Mouse (Mus musculus) liver, embryonic 11.5 days (tissue): ENCODE results near the gene Prop1. TPM values are rescaled to one million over a fixed set of nuclear protein-coding genes. Genes with fewer than 3 reads are reported as not detected.

ENCODE experiments used
- ATAC-seq: fragments of 200-750 bp; cut with Nextera tagmentation; replicated peaks from 2 replicates; pipeline ENCODE4 v1.8.0; 2017; ENCODE audit warnings: moderate number of reproducible peaks, mild to moderate bottlenecking, moderate TSS enrichment, moderate library complexity; ENCODE audit not compliant: low FRiP score
- DNase-seq: peaks from one replicate; pipeline ENCODE4 v3.0.0-alpha.2; 2017; ENCODE audit warnings: low spot score
- H3K27ac ChIP-seq: fragments of 300-500 bp; sonication (generic); 2 replicates; pipeline ENCODE4 v1.5.1; 2014; ENCODE audit warnings: mild to moderate bottlenecking, low read depth, low read length, control low read depth
- H3K27me3 ChIP-seq: fragments of 300-500 bp; sonication (generic); replicated peaks from 2 replicates; pipeline ENCODE4 v1.6.1; 2014; ENCODE audit warnings: low read length, mixed read lengths; ENCODE audit not compliant: control insufficient read depth, insufficient read depth
- H3K36me3 ChIP-seq: fragments of 300-500 bp; sonication (generic); 2 replicates; pipeline ENCODE4 v1.6.1; 2014; ENCODE audit warnings: mild to moderate bottlenecking, low read length, moderate library complexity, mixed read lengths; ENCODE audit not compliant: control insufficient read depth, insufficient read depth
- H3K4me1 ChIP-seq: fragments of 300-500 bp; sonication (generic); replicated peaks from 2 replicates; pipeline ENCODE4 v1.6.1; 2014; ENCODE audit warnings: low read length, mixed read lengths; ENCODE audit not compliant: control insufficient read depth, insufficient read depth
- H3K4me2 ChIP-seq: fragments of 300-500 bp; sonication (generic); 2 replicates; pipeline ENCODE4 v1.6.1; 2014; ENCODE audit warnings: mild to moderate bottlenecking, control low read depth, moderate library complexity
- H3K4me3 ChIP-seq: fragments of 300-500 bp; sonication (generic); 2 replicates; pipeline ENCODE4 v1.5.1; 2014; ENCODE audit warnings: low read depth, low read length, control low read depth
- H3K9ac ChIP-seq: fragments of 300-500 bp; sonication (generic); 2 replicates; pipeline ENCODE4 v1.6.1; 2014; ENCODE audit warnings: low read depth, low read length, control low read depth
- H3K9me3 ChIP-seq: fragments of 300-500 bp; sonication (generic); 2 replicates; pipeline ENCODE4 v1.6.1; 2016; ENCODE audit warnings: low read length, inconsistent platforms, mixed read lengths; ENCODE audit not compliant: control insufficient read depth
- WGBS: fragments of 180-500 bp; shearing (Covaris S2); extraction: QIAGEN DNeasy Blood & Tissue Kit; methylation state at CpG from one replicate; pipeline ENCODE4 v1.1.7; 2014; 5-methylcytosine and 5-hydroxymethylcytosine counted together
- polyA plus RNA-seq: library from polyadenylated mRNA; unstranded; fragments of >200 nt; fragmentation: Nextera tagmentation; extraction: Ambion mirVana; gene quantifications from 2 replicates; pipeline ENCODE4 v1.2.1, GENCODE M21; 2014

The Prop1 gene
- polyA plus RNA-seq, 1 experiment from 2014 or later = not detected

DNA sequence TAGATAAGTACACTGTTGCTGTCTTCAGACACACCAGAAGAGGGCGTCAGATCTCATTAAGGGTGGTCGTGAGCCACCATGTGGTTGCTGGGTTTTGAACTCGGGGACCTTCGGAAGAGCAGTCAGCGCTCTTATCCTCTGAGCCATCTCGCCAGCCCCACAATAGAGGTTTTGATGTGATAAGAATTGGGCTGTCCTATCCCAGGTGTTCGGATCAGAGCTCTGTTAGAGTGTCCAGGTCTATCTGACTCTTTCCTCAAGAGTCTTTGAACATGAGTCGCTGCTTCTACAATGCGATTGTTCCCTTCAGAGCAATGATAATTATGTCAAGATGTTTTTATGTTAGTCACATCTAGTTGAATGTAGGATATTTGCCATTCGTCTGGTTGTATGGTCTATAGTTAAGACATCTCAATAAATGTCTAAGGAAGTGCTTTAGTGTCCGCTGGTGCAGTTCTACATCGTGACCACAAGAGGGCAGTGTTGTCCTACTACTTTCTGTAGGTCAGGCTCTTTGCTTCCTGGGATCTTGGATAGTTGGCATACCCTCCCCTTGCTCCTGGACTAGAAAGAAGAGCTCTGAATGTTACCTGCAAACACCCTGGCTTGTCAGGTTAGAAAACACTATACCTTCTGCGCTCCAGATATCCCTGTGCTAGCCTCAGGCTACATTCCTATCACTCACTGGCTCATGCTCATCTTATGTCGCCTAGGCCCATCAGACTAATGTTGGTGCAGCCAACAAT lies 13.8 kb downstream of the Prop1 start:
- no peaks in the 10 kb centered on the region for H3K36me3 ChIP-seq
- no peaks in the 10 kb centered on the region for H3K27me3 ChIP-seq
- H3K9me3 ChIP-seq = no peaks in the 10 kb centered on the region
- H3K4me2 ChIP-seq = no peak overlapping the region
- H3K4me3 ChIP-seq = no peak overlapping the region
- H3K27ac ChIP-seq = no peak overlapping the region
- 33% methylated on average over 14 of the region's 14 CpGs for WGBS
- no peak for DNase-seq
- H3K4me1 ChIP-seq = no peaks in the 10 kb centered on the region
- no peak for ATAC-seq
- no peak overlapping the region for H3K9ac ChIP-seq

DNA sequence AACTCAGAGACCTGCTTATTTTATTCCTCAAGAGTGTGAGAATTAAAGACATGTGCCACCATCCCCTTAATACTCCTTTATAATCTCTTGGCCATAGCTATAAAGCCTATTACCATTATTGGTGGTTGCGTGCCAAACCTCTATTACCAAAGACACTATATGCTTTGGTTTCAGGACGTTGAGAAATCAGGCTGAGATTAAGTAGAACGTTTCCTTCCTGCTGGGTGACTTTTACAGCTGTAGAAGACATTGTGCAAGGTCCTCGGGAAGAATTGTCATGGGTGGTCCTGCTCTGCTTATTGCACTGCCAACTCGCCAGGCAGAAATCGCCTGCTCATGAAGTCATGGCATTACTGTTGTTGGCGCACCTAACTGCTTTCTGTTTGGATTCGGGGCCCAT lies 15.1 kb downstream of the Prop1 start:
- H3K36me3 ChIP-seq = no peaks in the 10 kb centered on the region
- no peak overlapping the region for H3K4me2 ChIP-seq
- ATAC-seq = no peak
- DNase-seq = no peak
- no peak overlapping the region for H3K27ac ChIP-seq
- H3K27me3 ChIP-seq = no peaks in the 10 kb centered on the region
- WGBS = 67% methylated on average over 8 of the region's 8 CpGs
- no peak overlapping the region for H3K4me3 ChIP-seq
- no peaks in the 10 kb centered on the region for H3K4me1 ChIP-seq
- H3K9me3 ChIP-seq = no peaks in the 10 kb centered on the region
- H3K9ac ChIP-seq = no peak overlapping the region

DNA sequence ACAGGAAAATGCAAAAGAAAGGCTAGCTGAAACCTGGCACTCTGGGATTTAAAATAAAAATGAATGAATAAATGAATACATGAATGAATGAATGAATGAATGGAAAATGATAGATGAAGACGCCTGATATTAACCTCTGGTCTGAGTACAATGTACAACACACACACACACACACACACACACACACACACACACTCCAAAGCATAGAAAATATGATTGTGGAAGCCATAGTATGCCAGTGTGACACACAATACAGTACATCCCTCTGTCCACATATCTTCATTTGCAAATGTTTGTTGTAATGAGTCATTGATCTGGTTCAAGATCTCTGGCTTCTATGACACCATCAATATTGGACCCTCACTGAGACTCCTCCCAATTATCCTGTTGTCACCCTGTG lies 21.5 kb downstream of the Prop1 start:
- Histone ChIP-seq H3K4me2 (peak overlapping the region; percentile 98), H3K4me1 (peaks cover 6% of the 10 kb centered on the region; the same call in 1 of the 2 replicates), H3K4me3 (no peak overlapping the region), H3K27me3 (peaks cover 8% of the 10 kb centered on the region), H3K9me3 (no peaks in the 10 kb centered on the region), H3K36me3 (no peaks in the 10 kb centered on the region), H3K9ac (no peak overlapping the region), H3K27ac (no peak overlapping the region)
- DNase-seq (no peak), ATAC-seq (peak; percentile 21; the same call in 1 of the 2 replicates)
- whole genome bisulfite sequencing = 61% methylated on average over 1 of the region's 1 CpGs

DNA sequence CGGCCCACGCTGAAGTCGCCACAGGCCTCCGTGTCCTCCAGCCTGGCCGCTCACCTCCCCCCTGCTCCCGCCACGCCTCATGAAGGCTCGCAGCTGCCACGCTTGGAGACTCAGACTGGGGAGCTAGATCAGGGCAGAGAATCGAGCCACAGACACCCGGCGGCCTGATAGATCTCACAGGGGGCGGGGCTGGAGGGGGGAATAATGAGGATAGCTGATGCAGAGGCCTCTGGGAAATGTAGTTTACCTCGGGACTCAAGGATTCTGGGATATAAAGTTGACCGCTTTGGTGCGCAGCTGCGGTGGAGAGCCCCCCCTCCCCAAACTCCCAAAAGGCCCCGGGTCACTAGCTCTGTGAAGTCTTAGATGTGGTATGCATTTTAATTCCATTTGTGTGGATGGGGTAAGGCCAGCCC lies 22.1 kb downstream of the Prop1 start, which contains the start of gene Zfp354b:
Gene Zfp354b (minus strand): TSS at position 183 of the 416 bp plus-strand sequence.
- H3K36me3 ChIP-seq = no peaks in the 10 kb centered on the region
- H3K9me3 ChIP-seq = no peaks in the 10 kb centered on the region
- DNase-seq = peak; percentile 80
- no peak within 1 kb of the TSS for H3K27ac ChIP-seq
- peak within 1 kb of the TSS; percentile 70 for H3K4me3 ChIP-seq
- 0% methylated on average over 18 of the region's 18 CpGs for WGBS
- peaks cover 8% of the 10 kb centered on the region for H3K27me3 ChIP-seq
- peaks cover 6% of the 10 kb centered on the region; the same call in 1 of the 2 replicates for H3K4me1 ChIP-seq
- H3K4me2 ChIP-seq = peak within 1 kb of the TSS; percentile 98
- ATAC-seq = peak; percentile 89
- H3K9ac ChIP-seq = peak within 1 kb of the TSS; percentile 64

DNA sequence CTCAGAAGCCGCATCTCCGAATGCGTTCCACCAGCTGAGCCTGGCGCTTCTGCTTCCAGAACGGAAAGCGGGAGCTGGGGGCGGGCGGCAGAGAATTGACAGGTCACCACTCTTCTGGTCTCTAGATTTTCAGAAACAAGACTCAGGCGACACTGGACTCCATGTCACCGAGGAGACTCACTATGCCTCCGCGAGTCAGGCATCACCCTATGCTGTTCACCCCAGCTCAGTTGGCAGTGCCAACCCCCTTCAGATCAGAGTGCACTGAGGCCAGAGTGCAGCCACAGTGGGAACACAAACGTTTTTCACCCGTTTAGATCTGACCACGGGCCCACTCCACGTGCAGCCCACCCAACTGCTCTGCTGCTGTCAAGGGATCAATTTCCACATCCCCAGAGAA lies 22.5 kb downstream of the Prop1 start:
- DNase-seq = no peak
- Histone ChIP-seq H3K27ac (no peak overlapping the region), H3K4me2 (peak overlapping the region; percentile 98), H3K27me3 (peaks cover 8% of the 10 kb centered on the region), H3K4me1 (peaks cover 6% of the 10 kb centered on the region; the same call in 1 of the 2 replicates), H3K9me3 (no peaks in the 10 kb centered on the region), H3K36me3 (no peaks in the 10 kb centered on the region), H3K9ac (peak overlapping the region; percentile 64), H3K4me3 (peak overlapping the region; percentile 70)
- peak; percentile 61 for ATAC-seq
- WGBS = 1% methylated on average over 16 of the region's 16 CpGs

DNA sequence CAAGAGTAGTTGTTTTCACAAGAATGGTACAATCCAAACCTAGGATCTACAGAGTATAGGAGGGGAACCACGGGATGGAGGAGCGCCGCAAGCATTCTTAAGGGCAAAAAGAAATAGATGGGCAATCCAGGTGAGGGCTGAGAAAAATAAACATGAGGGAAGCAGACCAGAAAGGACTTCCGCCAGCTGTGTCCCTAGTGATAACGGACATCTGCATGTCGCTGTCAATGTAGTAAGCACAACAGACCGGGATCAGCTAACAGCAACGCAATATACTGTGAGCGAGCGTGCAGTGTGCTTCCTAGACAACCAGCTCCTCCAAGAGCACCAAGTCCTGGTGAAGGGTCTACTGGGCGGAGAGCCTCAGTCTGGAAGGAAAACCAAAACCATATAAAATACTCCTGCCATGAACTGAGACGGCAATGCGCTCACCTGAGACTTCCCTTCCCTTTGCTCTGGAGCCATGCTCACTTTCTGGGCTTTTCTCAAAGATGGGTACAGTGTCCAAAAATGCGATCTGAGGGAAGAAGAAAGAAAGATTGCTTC lies 23.0 kb downstream of the Prop1 start:
- Histone ChIP-seq H3K4me3 (peak overlapping the region; percentile 70), H3K9ac (peak overlapping the region; percentile 64; the same call in 1 of the 2 replicates), H3K4me1 (peaks cover 6% of the 10 kb centered on the region; the same call in 1 of the 2 replicates), H3K4me2 (peak overlapping the region; percentile 98), H3K27me3 (peaks cover 8% of the 10 kb centered on the region), H3K27ac (no peak overlapping the region), H3K36me3 (no peaks in the 10 kb centered on the region), H3K9me3 (no peaks in the 10 kb centered on the region)
- DNase-seq (peak; percentile 48), ATAC-seq (peak; percentile 42; the same call in 1 of the 2 replicates)
- WGBS = 18% methylated on average over 14 of the region's 14 CpGs

DNA sequence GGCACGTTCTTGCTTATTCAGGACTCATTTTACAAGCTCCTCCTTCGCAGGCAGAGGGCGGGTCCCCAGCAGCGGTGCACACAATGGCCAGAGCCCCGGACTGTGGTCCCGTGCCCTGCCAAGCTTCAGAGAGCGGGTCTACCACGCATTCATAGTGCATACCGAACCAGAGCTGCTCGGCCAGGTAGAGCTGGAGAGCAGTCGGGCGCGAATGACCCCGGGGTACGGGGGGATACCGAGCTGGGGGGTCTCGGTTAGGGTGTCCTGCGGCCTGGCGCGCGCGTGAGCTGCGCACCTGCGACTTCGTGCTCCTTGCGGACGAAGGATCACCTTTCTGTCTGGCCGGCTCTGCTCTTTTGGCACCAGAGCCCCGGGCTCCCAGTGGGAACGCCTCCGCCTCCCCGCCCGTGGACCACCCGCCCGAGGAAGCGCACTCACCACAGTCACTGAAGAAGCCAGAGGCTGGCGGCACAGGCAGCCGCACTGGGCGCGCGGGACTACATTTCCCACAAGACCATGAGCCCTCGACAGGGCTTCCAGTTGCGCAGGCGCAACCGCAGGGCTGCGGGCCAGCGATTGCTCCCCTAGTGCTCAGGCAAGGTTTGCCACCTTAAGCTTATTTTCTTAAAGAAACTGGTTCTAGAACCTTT lies 37.8 kb downstream of the Prop1 start, which contains the start of gene Zfp2:
Gene Zfp2 (minus strand): TSS at position 495 of the 650 bp plus-strand sequence.
- H3K27ac ChIP-seq = 0 out of 2 replicates have a peak within 1 kb of the TSS, but pooled peaks have one; percentile 19
- no peaks in the 10 kb centered on the region for H3K4me1 ChIP-seq
- ATAC-seq = peak; percentile 96
- H3K36me3 ChIP-seq = peaks cover 10% of the 10 kb centered on the region
- WGBS = under 1% methylated on average over 47 of the region's 47 CpGs
- peak within 1 kb of the TSS; percentile 83 for H3K4me3 ChIP-seq
- H3K4me2 ChIP-seq = peak within 1 kb of the TSS; percentile 63
- peak; percentile 88 for DNase-seq
- H3K9me3 ChIP-seq = no peaks in the 10 kb centered on the region
- H3K9ac ChIP-seq = peak within 1 kb of the TSS; percentile 83
- H3K27me3 ChIP-seq = no peaks in the 10 kb centered on the region

DNA sequence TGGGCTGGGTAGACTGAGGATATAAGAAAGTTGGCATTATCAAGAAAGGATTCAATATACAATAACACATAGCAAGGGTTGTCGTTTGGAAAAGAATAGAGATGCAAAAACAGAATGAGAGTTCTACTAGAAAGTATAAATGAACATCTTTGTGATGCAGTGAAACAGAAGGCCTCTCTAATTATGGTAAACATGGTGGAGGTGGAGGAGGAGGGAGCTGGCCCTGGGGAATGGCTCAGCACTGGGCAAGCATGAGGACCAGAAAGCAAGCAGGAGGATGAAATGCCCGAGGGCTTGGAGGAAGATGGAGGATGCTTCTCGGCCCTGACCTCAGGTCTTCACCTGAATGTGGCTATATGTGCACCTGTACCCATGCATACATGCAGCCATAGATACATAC lies 39.1 kb downstream of the Prop1 start:
- H3K27ac ChIP-seq = no peak overlapping the region
- H3K9me3 ChIP-seq = no peaks in the 10 kb centered on the region
- whole genome bisulfite sequencing = 94% methylated on average over 3 of the region's 3 CpGs
- no peaks in the 10 kb centered on the region for H3K4me1 ChIP-seq
- no peak overlapping the region for H3K4me3 ChIP-seq
- ATAC-seq (no peak), DNase-seq (no peak)
- no peaks in the 10 kb centered on the region for H3K27me3 ChIP-seq
- H3K4me2 ChIP-seq = no peak overlapping the region
- H3K36me3 ChIP-seq = peaks cover 19% of the 10 kb centered on the region
- no peak overlapping the region for H3K9ac ChIP-seq
